Mouse (Mus musculus) common myeloid progenitor, adult 5-6 weeks (primary cell): ENCODE results near the gene Lck. TPM values are rescaled to one million over a fixed set of nuclear protein-coding genes. Genes with fewer than 3 reads are reported as not detected.

Experiments used
- ATAC-seq: replicated peaks from 2 replicates; pipeline ENCODE4 v1.8.0; 2016; ENCODE audit warnings: low read depth, mild to moderate bottlenecking, moderate TSS enrichment, inconsistent platforms; ENCODE audit not compliant: poor library complexity, severe bottlenecking
- total RNA-seq: library from RNA; stranded (forward); fragments of 200-1000, 187-1606 nt; gene quantifications from 2 replicates; pipeline ENCODE4 v1.2.3, GENCODE M21; 2017

The Lck gene
- total RNA-seq, result 8.1 and 17.5 TPM in 2 replicates

- ATAC-seq, result 0 out of 2 replicates have a peak, but pooled peaks have one; percentile 23
These were observed at the start of gene Lck for GRCm38 (mm10) chr4:129573430-129573829. Lck (minus strand) TSS chr4:129573641.

GRCm38 (mm10) chr4:129622803-129623535, 49.5 kb upstream of the Lck start:
- ATAC-seq, result no peak

DNA sequence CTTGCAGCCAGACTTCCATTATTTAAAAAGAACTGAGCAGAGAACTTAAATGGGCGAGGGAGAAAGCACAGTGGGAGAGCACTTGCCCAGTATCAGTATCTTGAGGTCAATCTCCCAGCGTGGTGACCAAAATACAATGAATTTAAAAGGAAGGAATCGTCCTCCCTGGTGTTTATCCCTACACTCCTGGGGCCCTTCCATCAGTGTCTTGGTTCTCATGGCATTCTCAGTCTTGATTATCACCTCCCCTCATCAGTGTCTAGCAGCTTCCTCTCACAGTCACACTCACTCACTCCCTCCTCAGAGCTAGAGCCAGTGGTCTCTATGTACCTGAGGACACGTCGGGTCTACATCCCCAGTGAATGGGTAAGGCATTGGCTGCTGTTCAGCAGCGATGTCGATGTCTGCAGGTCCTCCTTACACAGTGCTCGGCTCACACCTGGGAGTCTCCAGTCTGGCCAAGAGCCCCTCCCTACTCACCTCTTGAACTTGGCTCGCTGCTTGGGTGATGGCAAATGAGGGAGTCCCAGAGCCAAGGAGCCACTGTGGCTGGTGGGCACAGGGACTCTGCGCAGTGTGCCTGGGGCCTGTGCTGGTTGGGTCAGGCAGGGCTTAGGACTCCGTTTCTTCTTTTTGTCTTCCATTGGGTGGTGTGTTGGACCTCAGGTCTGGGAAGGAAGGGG, 48.8 kb upstream of the Lck start:
- ATAC-seq, result no peak

- no peak for ATAC-seq
These were observed 47.9 kb upstream of the Lck start for GRCm38 (mm10) chr4:129621283-129621841.

- no peak for ATAC-seq
These were observed 47.2 kb upstream of the Lck start for GRCm38 (mm10) chr4:129620419-129621282.

DNA sequence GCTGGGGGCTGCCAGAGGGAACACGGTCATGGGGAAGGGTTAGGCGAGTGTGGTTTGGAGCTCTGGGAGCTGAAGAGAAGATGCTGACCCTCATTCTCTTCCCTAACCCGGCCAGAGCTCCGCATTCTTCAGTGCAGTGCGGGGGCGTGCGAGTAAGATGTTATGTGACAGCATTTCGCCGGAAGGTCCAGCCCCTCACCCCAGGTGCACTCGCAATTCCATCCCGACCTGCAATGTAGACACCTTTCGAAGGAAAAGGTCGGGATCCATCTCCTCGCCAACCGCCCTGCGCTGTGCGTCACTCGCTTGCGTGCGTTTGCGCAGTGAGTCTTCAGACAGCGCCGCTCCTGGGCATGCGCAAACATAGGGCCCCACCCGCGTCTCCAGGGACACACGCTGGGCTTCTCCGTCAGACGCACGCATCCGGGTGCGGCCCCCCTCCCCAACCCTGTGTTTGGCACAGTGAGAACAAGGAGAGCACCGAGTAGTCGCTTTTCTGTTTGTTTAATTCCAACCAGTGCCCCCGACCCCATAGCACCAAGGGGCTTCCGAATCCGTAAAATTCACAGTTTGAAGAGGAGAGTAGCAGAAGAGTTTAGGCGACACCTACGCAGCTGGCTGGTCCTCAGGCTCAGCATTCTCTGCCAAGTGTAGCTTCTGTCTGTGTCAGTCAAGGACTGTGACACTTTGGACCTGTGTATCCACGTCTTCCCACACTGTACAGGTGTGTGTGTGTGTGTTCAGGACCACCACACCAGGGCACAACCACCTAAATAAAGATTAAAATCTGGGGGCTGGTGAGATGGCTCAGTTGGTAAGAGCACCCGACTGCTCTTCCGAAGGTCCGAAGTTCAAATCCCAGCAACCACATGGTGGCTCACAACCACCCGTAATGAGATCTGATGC, 45.6 kb upstream of the Lck start, which contains the start of gene Iqcc:
TSS of gene Iqcc (minus strand) at position 314 of the 906 bp plus-strand sequence.
- ATAC-seq, result peak; percentile 85

GRCm38 (mm10) chr4:129618031-129618430, 44.6 kb upstream of the Lck start:
- ATAC-seq, result no peak

DNA sequence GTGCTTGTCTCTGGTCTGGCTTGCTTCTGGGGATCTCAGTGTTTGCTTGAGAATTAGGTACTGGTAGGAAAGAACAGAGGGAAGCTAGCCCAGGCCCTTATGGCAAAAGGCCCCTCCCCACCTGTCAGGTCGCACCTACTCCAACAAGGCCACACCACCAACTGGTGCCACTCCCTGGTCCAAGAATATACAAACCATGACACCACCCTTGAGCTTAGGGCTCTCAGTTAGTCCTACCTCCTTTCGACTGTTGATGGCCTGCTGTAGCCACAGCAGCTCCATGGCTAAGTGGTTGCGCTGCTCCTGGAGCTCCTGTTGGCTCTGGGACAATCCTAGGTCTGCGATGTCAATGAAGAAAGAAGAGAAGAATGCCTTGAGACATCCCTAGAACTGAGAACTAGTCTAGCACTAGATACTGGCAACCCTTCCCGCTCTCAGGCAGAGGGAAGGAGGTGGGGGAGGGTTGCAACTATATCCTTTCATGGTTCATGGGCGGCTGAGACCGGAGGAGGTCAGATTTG, 43.7 kb upstream of the Lck start:
- no peak for ATAC-seq

GRCm38 (mm10) chr4:129616631-129617030, 43.2 kb upstream of the Lck start:
- no peak for ATAC-seq

GRCm38 (mm10) chr4:129615801-129616290, 42.4 kb upstream of the Lck start:
- no peak for ATAC-seq

- ATAC-seq, result no peak
These were observed 40.7 kb upstream of the Lck start, which contains the start of gene Dcdc2b for GRCm38 (mm10) chr4:129614093-129614492. Dcdc2b (minus strand) TSS chr4:129614257.

DNA sequence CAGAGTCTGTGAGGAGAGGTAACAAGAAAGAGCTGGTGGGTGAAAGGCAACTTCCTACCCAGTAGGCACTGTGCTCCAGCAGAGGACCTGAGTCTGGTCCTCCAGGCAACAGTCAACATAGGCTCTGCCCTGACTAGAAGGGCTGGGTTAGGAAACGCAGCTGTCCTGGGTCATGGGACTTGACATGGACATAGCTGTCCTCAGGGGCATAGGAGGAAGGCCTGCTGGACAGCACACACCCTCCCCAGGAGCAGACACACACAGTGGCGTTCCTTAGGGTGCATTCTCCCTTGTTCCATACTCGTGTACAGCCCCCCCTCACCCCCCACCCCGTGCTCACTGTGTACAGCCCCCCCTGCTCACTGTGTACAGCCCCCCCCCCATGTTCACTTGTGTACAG, 37.0 kb upstream of the Lck start:
- ATAC-seq, result no peak

DNA sequence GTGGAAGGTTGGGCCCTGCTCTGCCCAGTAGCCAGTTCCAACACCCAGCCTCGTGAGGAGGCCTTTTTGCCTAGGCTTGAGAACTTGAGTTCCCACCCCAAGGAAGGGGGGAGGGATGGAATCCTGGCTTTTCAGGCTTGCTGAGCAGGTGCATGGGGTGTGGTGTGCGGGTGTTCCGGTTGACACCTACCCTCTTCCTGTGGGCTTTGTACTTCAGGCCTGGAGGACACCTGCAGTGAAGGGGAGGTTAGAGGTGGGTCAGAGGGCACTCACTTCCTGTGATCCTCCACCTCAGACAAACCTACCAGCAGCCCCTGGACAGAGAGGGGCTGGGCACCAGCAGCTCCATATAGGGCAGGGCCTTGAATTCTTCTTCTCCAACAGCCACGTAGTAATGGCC, 36.6 kb upstream of the Lck start:
- no peak for ATAC-seq

DNA sequence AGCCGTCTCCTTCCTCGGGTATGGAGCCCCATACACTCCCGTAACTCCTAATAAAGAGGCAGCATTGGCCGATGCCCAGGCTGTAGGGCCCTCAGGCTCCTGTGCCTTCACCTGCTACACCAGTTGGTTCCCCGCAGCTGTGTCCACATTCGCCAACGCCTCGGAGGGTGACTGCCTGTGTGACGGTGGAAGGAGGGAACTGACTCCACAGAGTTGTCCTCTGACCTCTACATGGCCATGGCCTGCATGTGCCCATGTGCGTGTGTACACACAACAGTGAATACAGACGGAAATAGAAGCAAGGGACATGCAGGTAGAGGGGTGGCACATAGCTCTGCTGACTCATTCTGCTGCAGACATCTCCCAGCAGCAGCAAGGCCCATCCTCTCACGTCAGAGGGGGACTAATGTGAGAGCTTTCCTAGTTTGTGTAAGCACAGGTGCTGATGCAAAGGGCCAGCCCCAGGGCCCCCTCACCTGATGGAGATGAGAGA, 35.7 kb upstream of the Lck start:
- ATAC-seq, result no peak

DNA sequence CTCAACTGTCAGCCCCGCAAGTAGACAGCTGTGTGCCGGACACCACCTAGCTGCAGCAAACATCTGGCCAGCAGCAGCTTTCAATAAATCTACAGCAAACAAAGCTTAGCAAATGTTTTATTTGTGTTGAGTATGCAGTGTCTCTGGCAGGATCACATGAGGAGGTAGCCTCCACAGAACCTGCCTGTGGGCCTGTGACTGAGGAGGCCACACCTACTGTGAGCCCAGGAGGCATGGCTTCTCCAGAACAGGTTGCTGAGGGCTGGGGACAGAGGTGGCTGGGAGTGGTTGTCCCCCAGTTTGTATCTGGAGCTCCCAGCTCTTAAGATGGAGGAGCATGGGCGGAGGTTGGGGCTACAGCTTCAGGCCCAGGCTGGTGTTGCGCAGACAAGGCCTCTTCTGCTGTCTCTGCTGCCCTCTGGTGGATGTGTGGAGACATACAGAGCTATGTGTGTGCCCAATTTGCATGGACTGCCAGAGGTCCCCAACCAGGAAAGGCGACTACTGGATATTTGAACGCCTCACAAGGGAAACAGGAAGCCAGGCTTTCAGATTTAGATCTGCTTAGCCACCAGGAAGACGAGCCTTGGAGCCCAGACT, 35.1 kb upstream of the Lck start:
- ATAC-seq, result peak; percentile 96

- peak; percentile 99 for ATAC-seq
These were observed 27.1 kb upstream of the Lck start, which contains the start of the genes Eif3i and Tmem234 for GRCm38 (mm10) chr4:129600233-129601158. Eif3i (minus strand) TSS chr4:129600648. Tmem234 (plus strand) TSS chr4:129600668.

DNA sequence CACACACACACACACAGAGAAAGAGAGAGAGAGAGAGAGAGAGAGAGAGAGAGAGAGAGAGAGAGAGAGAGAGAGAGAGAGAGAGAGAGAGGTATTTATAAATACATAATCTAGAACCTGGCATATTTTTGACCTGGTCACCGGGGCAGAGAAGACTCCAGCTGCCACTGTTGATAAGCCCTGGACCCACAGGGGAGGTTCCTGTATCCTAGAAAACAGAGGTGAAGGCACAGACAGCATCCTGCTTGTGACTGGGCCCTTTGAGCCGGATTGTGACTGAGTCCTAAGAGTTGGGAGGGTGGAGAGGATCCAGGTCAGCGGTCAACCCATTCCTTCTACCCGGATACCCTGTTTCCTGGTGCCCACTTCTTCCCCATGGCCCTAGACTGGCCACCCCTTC, 15.4 kb upstream of the Lck start:
- no peak for ATAC-seq
